Mouse (Mus musculus) forebrain, embryonic 12.5 days (tissue): ENCODE data around the gene Itk. TPM values are rescaled to one million over a fixed set of nuclear protein-coding genes. Genes with fewer than 3 reads are reported as not detected.

Experiments
- polyA plus RNA-seq: library from polyadenylated mRNA; unstranded; fragments of >200 nt; fragmentation: Nextera tagmentation; extraction: Ambion mirVana; gene quantifications from 2 replicates; pipeline ENCODE4 v1.2.1, GENCODE M21; 2016

The Itk gene
- polyA plus RNA-seq, 1 experiment from 2014 or later = not detected

Other genes with a start within 250 kb of the Itk start
- gene Nipal4, start 223.0 kb downstream of the Itk start, polyA plus RNA-seq = 0.59 and 0.84 TPM in 2 replicates
- gene Fndc9, start 154.0 kb downstream of the Itk start, polyA plus RNA-seq = 1.1 and 1.7 TPM in 2 replicates
- 55.7 and 64.2 TPM in 2 replicates for gene Cyfip2, start 76.7 kb downstream of the Itk start, polyA plus RNA-seq
- not detected in 2 replicates for gene Fam71b, start 7.0 kb upstream of the Itk start, polyA plus RNA-seq
- gene Med7, start 47.4 kb upstream of the Itk start, polyA plus RNA-seq = 90.2 and 96.3 TPM in 2 replicates
- gene Havcr2, start 65.4 kb upstream of the Itk start, polyA plus RNA-seq = 0.24 TPM in 1 of 2 replicates, not detected in the other
- gene Gm12169, start 134.7 kb upstream of the Itk start, polyA plus RNA-seq = not detected in 2 replicates
- not detected in 2 replicates for gene BC053393, start 182.0 kb upstream of the Itk start, polyA plus RNA-seq
- not detected in 2 replicates for gene Dppa1, start 239.7 kb upstream of the Itk start, polyA plus RNA-seq